Mouse (Mus musculus) bone marrow, adult 2 months (tissue): ENCODE measurements around the gene Abhd17a. TPM values are rescaled to one million over a fixed set of nuclear protein-coding genes. Genes with fewer than 3 reads are reported as not detected.

Experiments used
- H3K27ac ChIP-seq: fragments of 200-500 bp; 2 replicates; pipeline ENCODE4 v1.5.1; 2012; ENCODE audit warnings: low read depth, mild to moderate bottlenecking, control low read depth, inconsistent platforms, low read length; ENCODE audit not compliant: control insufficient read depth, poor library complexity, insufficient read depth
- H3K4me1 ChIP-seq: fragments of 200-500 bp; 2 replicates; pipeline ENCODE4 v1.6.1; 2011; ENCODE audit warnings: low read length; ENCODE audit not compliant: control insufficient read depth, insufficient read depth
- H3K4me3 ChIP-seq: fragments of 200-500 bp; replicated peaks from 2 replicates; pipeline ENCODE3; 2011; ENCODE audit warnings: mild to moderate bottlenecking, low read depth, low read length, control low read depth; ENCODE audit not compliant: control insufficient read depth
- CTCF ChIP-seq: fragments of 200-500 bp; IDR thresholded peaks from 2 replicates; pipeline ENCODE4 v1.5.1; 2011; ENCODE audit warnings: low read length, control low read depth; ENCODE audit not compliant: control insufficient read depth, insufficient read depth
- POLR2A ChIP-seq: fragments of 200-500 bp; IDR thresholded peaks from 2 replicates; pipeline ENCODE4 v1.6.1; 2011; ENCODE audit warnings: low read depth, mild to moderate bottlenecking, control low read depth, low read length, borderline replicate concordance; ENCODE audit not compliant: control insufficient read depth
- WGBS: fragments of 180-500 bp; shearing (Covaris S2); methylation state at CpG from one replicate; pipeline ENCODE4 v1.1.7; 2018; 5-methylcytosine and 5-hydroxymethylcytosine counted together
- polyA plus RNA-seq: library from polyadenylated mRNA; stranded (reverse); fragments of >200 nt; gene quantifications from 2 replicates; pipeline ENCODE4 v1.2.4, GENCODE M21; 2011; ENCODE audit warnings: low replicate concordance; ENCODE audit not compliant: missing spikeins, insufficient read depth, insufficient read length

The Abhd17a gene
- polyA plus RNA-seq, 1 experiment, result 53.1 TPM

- Histone ChIP-seq H3K4me3 (no peak overlapping the region), H3K4me1 (peaks cover 4% of the 10 kb centered on the region; the same call in 1 of the 2 replicates), H3K27ac (no peak overlapping the region)
- no peak for TF ChIP-seq POLR2A
- no peak for TF ChIP-seq CTCF
- WGBS, result 74% methylated on average over 2 of the region's 2 CpGs
Measured at GRCm38 (mm10) chr10:80604988-80605387, 14.8 kb upstream of the Abhd17a start.

GRCm38 (mm10) chr10:80604001-80604509, 13.9 kb upstream of the Abhd17a start:
- 53% methylated on average over 7 of the region's 7 CpGs for WGBS
- Histone ChIP-seq H3K4me3 (no peak overlapping the region), H3K4me1 (peaks cover 2% of the 10 kb centered on the region; the same call in 1 of the 2 replicates), H3K27ac (peak overlapping the region; percentile 83)
- peak; percentile 19; the same call in 1 of the 2 replicates for TF ChIP-seq POLR2A
- no peak for TF ChIP-seq CTCF

- 19% methylated on average over 7 of the region's 7 CpGs for WGBS
- Histone ChIP-seq H3K27ac (peak overlapping the region; percentile 83), H3K4me3 (peak overlapping the region; percentile 94), H3K4me1 (peaks cover 2% of the 10 kb centered on the region; the same call in 1 of the 2 replicates)
- TF ChIP-seq CTCF (no peak), POLR2A (no peak)
Measured at GRCm38 (mm10) chr10:80603364-80603763, 13.2 kb upstream of the Abhd17a start.

DNA sequence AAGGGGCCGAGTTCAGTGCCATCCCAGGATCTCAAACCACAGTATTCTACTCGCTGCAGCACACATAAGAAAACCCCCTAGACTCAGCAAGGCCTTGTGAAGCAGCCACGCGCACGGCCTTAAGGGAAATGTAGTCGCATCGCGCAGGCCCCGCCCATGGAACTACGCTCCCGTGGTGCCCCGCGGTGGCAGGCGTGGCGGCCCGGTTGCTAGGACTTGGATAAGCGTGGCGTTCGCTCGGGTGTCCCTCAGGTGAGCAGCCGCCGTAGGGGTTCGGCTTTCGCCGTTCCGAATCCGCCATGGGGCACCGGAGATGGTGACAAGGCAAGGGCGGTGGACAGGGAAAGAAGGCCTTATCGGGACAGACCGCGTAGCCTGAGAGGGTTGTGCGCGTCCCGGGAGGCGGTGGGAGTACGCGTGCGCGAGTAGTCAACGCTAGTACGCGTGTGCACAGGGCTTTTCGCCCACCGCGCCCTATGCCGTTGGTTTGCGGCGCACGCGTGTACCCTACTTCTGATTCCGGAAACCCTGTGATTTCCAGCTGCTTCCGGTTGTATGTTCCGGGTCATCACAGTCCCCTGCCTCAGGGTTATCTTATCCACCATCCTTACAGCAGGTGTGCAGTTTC, 12.7 kb upstream of the Abhd17a start, which contains the start of the genes Scamp4 and Adat3:
TSS of gene Scamp4 (plus strand) at position 175 of the 628 bp plus-strand sequence.
TSS of gene Adat3 (plus strand) at position 183 of the 628 bp plus-strand sequence.
- WGBS, result under 1% methylated on average over 54 of the region's 54 CpGs
- TF ChIP-seq CTCF, result peak; percentile 7; the same call in 1 of the 2 replicates
- TF ChIP-seq POLR2A, result peak; percentile 67; the same call in 1 of the 2 replicates
- Histone ChIP-seq H3K4me3 (peak within 1 kb of the TSS; percentile 94), H3K27ac (peak within 1 kb of the TSS; percentile 83), H3K4me1 (peaks cover 2% of the 10 kb centered on the region; the same call in 1 of the 2 replicates)

GRCm38 (mm10) chr10:80596318-80596717, 6.2 kb upstream of the Abhd17a start:
- TF ChIP-seq POLR2A (no peak), CTCF (no peak)
- no peak overlapping the region for H3K27ac ChIP-seq
- no peaks in the 10 kb centered on the region; the same call in 1 of the 2 replicates for H3K4me1 ChIP-seq
- H3K4me3 ChIP-seq, result no peak overlapping the region
- WGBS, result 70% methylated on average over 4 of the region's 4 CpGs

DNA sequence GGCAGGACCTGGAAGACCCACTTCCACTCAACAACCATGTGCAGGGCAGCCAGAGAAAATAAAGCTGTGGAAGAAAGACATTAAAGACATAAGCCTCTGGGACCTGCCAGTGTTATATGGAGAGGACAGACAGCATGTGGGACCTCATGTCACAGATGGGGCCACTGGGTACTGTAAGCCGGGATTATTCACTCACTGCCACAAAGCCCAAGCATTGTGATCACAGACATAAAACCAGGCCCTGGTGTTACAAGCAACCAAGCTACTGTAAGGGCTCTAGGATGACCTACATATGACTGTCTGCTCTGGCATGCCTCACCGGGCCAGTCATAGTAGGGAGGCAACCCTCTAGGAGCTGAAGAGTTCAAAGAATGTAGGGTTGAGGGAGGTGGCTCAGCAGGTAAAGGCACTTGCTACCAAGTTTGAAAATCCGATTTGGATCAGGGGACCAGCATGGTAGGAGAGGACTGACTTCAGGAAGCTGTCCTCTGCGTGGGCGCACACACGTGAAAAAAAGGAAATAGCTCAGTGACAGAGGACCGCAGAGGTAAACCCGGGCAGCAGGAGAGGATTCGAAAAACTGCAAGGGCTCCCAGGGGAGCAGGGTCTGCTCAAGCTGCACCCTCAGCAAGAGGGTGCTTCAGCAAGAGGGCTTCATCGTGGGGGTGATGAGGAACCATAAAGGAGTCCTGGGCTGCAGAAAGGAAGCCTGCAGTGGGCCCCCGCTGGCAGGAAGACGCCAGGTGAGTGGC, 838 bp downstream of the Abhd17a start:
- Histone ChIP-seq H3K27ac (peak overlapping the region; percentile 81), H3K4me3 (peak overlapping the region; percentile 92), H3K4me1 (peaks cover 2% of the 10 kb centered on the region; the same call in 1 of the 2 replicates)
- WGBS, result 3% methylated on average over 12 of the region's 12 CpGs
- no peak for TF ChIP-seq CTCF
- TF ChIP-seq POLR2A, result no peak

DNA sequence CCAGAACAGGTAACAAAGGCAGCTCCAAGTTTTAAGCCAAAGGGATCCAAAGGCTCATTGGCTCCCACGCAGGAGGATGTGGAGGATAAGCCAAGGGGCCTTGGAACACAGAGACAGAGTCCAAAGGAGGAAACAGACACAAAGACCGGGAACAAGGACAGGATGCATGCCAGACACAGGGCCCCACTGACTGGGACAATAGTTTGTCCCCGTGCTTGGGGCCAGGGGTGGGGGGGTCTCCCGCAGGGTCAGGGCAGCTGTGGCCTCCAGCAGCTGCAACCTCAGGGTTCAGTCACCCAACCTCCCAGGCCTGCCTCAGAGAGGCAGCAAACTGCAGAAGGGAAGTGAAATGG, 2.9 kb downstream of the Abhd17a start:
- WGBS, result 32% methylated on average over 4 of the region's 4 CpGs
- TF ChIP-seq CTCF (no peak), POLR2A (no peak)
- Histone ChIP-seq H3K4me1 (peaks cover 2% of the 10 kb centered on the region; the same call in 1 of the 2 replicates), H3K4me3 (no peak overlapping the region), H3K27ac (peak overlapping the region; percentile 35; the same call in 1 of the 2 replicates)

DNA sequence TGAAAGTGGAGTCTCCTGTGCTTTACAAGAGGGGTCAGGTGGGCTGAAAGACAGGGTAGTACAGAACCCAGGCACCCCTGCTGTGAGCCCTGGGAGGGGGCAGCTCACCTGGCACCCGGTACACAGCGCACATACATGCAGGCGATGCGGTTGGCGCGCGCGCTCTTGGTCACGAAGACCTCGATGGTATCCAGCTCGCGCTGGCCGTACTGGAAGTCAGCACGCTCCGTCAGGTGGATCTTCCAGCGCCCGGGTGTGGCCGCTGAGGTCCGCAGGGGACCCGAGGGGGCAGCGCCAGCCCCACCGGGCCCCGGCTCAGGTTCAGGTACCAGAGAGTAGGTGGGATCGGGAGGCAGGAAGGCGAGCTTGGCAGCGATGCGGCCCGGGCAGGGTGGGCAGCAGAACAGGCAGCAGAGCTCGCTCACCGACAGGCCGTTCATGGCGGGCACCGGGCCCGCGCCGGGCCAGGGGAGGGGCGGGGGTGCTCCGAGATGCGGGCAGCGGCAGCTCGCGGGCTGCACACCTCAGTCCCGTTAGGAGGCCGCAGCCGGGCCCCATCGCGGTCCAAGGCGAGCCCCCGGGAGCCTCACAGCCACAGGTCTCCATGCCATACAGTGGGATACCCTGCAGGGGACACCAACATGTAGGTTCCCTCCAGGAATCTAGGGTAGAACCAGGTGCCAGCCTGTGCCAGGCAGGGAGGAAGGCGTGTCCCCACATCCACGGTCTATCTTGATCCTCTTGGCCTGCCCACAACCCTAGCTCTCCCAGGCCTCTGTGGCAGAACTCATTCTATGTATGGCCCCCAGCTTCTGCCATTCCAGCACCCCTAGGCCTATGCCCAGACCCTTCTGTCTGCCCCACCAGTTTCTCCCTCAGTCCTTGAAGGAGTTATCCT, 3.5 kb downstream of the Abhd17a start:
- H3K27ac ChIP-seq, result peak overlapping the region; percentile 17
- H3K4me1 ChIP-seq, result peaks cover 2% of the 10 kb centered on the region; the same call in 1 of the 2 replicates
- TF ChIP-seq POLR2A (no peak), CTCF (no peak)
- no peak overlapping the region for H3K4me3 ChIP-seq
- WGBS, result 92% methylated on average over 51 of the region's 51 CpGs
